Mouse (Mus musculus) midbrain, embryonic 16.5 days (tissue): ENCODE results near the gene Lhpp. TPM values are rescaled to one million over a fixed set of nuclear protein-coding genes. Genes with fewer than 3 reads are reported as not detected.

Experiments
- ATAC-seq: fragments of 200-750 bp; cut with Nextera tagmentation; 2 replicates; pipeline ENCODE4 v1.8.0; 2017; ENCODE audit warnings: moderate TSS enrichment
- H3K27ac ChIP-seq: fragments of 300-500 bp; sonication (generic); 2 replicates; pipeline ENCODE4 v1.5.1; 2014; ENCODE audit warnings: mild to moderate bottlenecking, low read length, mixed read lengths
- H3K27me3 ChIP-seq: fragments of 300-500 bp; sonication (generic); 2 replicates; pipeline ENCODE4 v1.6.1; 2014; ENCODE audit warnings: low read depth, low read length, mixed read lengths; ENCODE audit not compliant: control insufficient read depth, insufficient read depth
- H3K36me3 ChIP-seq: fragments of 300-500 bp; sonication (generic); 2 replicates; pipeline ENCODE4 v1.6.1; 2014; ENCODE audit warnings: mild to moderate bottlenecking, low read length, moderate library complexity, mixed read lengths; ENCODE audit not compliant: control insufficient read depth, insufficient read depth
- H3K4me1 ChIP-seq: fragments of 300-500 bp; sonication (generic); 2 replicates; pipeline ENCODE4 v1.6.1; 2014; ENCODE audit warnings: mild to moderate bottlenecking, low read length, mixed read lengths; ENCODE audit not compliant: control insufficient read depth, insufficient read depth
- H3K4me2 ChIP-seq: fragments of 300-500 bp; sonication (generic); 2 replicates; pipeline ENCODE4 v1.6.1; 2014; ENCODE audit warnings: mild to moderate bottlenecking, low read length, mixed read lengths
- H3K4me3 ChIP-seq: fragments of 300-500 bp; sonication (generic); 2 replicates; pipeline ENCODE4 v1.5.1; 2014; ENCODE audit warnings: low read depth, mild to moderate bottlenecking, low read length, moderate library complexity, mixed read lengths
- H3K9ac ChIP-seq: fragments of 300-500 bp; sonication (generic); 2 replicates; pipeline ENCODE4 v1.6.1; 2014; ENCODE audit warnings: low read depth, low read length, mixed read lengths
- H3K9me3 ChIP-seq: fragments of 300-500 bp; sonication (generic); replicated peaks from 2 replicates; pipeline ENCODE4 v1.6.1; 2014; ENCODE audit warnings: mild to moderate bottlenecking, low read length, mixed read lengths; ENCODE audit not compliant: control insufficient read depth, poor library complexity, severe bottlenecking
- WGBS: fragments of 180-500 bp; shearing (Covaris S2); extraction: QIAGEN DNeasy Blood & Tissue Kit; methylation state at CpG from one replicate; pipeline ENCODE4 v1.1.7; 2014; 5-methylcytosine and 5-hydroxymethylcytosine counted together
- polyA plus RNA-seq: library from polyadenylated mRNA; unstranded; fragments of >200 nt; fragmentation: Nextera tagmentation; extraction: Ambion mirVana; gene quantifications from 2 replicates; pipeline ENCODE4 v1.2.1, GENCODE M21; 2015

Lhpp gene
- polyA plus RNA-seq, 1 experiment from 2014 or later: 51.3 TPM

DNA sequence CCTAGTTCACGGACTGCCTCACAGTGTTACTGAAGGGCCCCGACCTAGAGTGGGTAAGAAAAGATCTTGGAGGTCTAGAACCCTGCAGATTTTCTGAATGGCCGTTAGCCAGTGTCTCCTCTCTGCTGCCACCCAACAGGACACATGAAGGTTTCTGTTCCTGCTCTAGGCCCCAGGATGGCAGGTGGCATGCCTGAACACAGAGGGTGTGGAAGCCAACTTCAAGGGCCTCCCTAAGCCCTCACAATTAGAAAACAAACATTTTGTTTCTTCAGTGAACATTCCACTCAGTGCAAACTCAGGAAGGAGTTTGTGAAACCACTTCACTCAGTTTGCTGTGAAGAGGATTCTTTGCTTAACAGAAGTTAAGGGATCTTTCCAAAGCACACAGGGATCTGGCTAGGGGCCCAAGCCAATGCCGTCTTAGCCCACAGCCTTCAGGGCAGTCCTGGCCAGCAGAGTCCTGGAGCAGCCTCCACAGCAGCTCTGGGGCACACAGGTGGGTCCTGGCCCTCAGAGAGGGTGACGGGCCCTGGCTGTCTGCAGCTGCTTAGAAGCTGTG, 114.1 kb downstream of the Lhpp start:
- H3K27ac ChIP-seq: no peak overlapping the region
- no peaks in the 10 kb centered on the region; the same call in 1 of the 2 replicates for H3K4me1 ChIP-seq
- H3K4me2 ChIP-seq: no peak overlapping the region
- 88% methylated on average over 5 of the region's 5 CpGs for WGBS
- H3K9me3 ChIP-seq: no peaks in the 10 kb centered on the region
- no peak overlapping the region for H3K4me3 ChIP-seq
- ATAC-seq: no peak
- H3K27me3 ChIP-seq: no peaks in the 10 kb centered on the region
- H3K36me3 ChIP-seq: no peaks in the 10 kb centered on the region
- H3K9ac ChIP-seq: no peak overlapping the region

DNA sequence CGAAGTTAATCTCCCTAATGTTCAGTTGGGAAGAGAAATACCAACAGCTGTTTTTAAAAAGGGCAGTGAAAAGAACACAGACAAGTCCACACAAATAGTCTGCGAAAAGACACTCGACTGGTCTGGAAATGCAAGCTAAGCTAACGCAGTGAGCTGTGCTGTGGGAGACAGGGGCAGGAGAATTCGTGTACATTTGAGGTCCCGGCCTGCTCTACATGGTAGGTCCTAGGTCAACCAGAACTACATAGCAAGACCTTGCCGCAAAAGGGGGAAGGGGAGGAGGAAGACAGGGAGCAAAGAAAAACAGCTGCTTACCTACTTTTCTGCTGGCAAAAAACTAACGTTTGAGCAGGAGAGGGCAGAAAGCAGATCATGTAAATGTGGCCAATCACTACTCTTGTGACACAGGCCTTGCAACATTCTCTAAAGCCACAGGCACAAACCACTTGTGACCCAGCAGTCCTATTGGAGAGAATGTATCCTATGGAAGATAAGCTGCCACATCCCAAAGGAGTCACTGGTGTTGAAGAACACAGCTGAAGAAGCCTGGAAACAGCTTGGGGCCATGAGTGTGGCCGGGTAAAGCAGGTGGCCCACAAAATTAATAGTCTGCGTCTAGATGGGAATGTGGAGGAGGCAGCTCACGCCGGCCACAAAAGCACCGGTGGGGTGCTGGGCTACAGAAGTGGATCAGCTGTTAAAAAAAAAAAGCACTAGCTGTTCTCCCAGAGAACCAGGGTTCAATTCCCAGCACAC, 115.8 kb downstream of the Lhpp start:
- Histone ChIP-seq H3K9ac (no peak overlapping the region), H3K4me1 (peaks cover 2% of the 10 kb centered on the region; the same call in 1 of the 2 replicates), H3K4me3 (no peak overlapping the region), H3K27me3 (no peaks in the 10 kb centered on the region), H3K9me3 (no peaks in the 10 kb centered on the region), H3K27ac (no peak overlapping the region), H3K36me3 (no peaks in the 10 kb centered on the region), H3K4me2 (no peak overlapping the region)
- no peak for ATAC-seq
- WGBS: 66% methylated on average over 13 of the region's 13 CpGs

DNA sequence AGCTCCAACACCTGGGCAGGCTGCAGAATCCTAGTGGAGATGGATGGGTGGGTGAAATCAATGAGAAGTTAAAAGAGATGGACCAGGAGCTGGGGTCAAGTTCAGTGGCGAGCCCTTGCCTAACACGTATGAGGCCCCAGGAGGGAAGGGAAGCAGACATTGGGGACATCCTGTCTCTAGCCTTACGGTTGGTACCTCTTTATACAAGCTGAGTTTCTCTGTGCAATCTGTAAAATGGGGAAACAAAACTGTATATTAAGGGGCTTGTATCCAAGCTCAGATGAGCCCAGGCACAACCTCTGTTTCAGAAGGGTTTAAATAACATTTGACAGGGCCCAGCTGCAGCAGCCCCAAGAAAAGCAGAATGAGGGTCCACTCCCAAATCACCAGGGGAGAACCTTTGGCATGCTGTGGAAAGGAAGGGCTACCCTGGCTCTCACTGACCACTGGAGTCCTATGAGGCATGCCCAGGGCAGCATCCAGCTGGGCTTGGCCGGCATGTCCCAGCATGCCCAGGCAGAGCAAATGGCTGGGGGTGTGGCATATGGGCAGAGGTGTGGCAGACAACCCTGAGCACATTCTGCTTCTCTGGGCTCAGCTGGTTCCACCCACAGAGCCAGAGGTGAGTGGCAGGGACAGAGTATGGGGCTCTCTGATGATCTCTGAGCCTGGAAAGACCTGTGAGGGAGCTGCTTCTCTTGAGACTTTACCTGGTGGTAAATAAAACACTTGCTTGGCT, 118.8 kb downstream of the Lhpp start:
- Histone ChIP-seq H3K9ac (no peak overlapping the region), H3K27me3 (no peaks in the 10 kb centered on the region), H3K4me2 (no peak overlapping the region), H3K36me3 (no peaks in the 10 kb centered on the region), H3K4me3 (no peak overlapping the region), H3K4me1 (peaks cover 27% of the 10 kb centered on the region), H3K9me3 (no peaks in the 10 kb centered on the region), H3K27ac (no peak overlapping the region)
- no peak for ATAC-seq
- 87% methylated on average over 4 of the region's 4 CpGs for WGBS

DNA sequence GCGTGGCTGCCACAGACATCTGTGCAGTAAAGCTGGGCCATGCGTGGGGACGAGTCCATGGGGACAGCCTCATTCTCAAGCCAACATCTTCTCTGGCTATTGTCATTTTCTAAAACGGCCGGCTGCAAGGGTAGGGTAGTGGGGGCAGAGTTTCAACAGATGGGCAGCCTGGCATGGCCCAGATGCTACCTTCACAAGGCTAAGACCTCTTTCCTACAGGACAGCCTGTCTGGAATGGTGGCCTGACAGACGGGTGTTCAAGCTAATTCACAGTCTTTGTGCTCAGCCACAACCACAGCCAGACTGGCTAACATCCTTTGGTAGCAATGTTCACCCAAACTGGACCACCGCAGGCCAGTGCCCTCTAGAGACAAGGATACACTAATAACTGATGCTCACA, 120.1 kb downstream of the Lhpp start:
- no peak overlapping the region for H3K4me2 ChIP-seq

GRCm38 (mm10) chr7:132731558-132731957, 121.1 kb downstream of the Lhpp start:
- WGBS: 27% methylated on average over 6 of the region's 6 CpGs
- Histone ChIP-seq H3K9ac (no peak overlapping the region), H3K36me3 (no peaks in the 10 kb centered on the region), H3K27ac (peak overlapping the region; percentile 61), H3K4me3 (no peak overlapping the region), H3K27me3 (no peaks in the 10 kb centered on the region), H3K4me1 (peaks cover 31% of the 10 kb centered on the region), H3K4me2 (no peak overlapping the region), H3K9me3 (no peaks in the 10 kb centered on the region)
- ATAC-seq: peak; percentile 40; the same call in 1 of the 2 replicates

More for the DNA sequence above, 120.1 kb downstream of the Lhpp start:
- no peak for ATAC-seq
- Histone ChIP-seq H3K27me3 (no peaks in the 10 kb centered on the region), H3K27ac (peak overlapping the region; percentile 61), H3K9me3 (no peaks in the 10 kb centered on the region), H3K36me3 (no peaks in the 10 kb centered on the region), H3K9ac (no peak overlapping the region), H3K4me3 (no peak overlapping the region), H3K4me1 (peaks cover 28% of the 10 kb centered on the region)
- WGBS: 58% methylated on average over 7 of the region's 7 CpGs

DNA sequence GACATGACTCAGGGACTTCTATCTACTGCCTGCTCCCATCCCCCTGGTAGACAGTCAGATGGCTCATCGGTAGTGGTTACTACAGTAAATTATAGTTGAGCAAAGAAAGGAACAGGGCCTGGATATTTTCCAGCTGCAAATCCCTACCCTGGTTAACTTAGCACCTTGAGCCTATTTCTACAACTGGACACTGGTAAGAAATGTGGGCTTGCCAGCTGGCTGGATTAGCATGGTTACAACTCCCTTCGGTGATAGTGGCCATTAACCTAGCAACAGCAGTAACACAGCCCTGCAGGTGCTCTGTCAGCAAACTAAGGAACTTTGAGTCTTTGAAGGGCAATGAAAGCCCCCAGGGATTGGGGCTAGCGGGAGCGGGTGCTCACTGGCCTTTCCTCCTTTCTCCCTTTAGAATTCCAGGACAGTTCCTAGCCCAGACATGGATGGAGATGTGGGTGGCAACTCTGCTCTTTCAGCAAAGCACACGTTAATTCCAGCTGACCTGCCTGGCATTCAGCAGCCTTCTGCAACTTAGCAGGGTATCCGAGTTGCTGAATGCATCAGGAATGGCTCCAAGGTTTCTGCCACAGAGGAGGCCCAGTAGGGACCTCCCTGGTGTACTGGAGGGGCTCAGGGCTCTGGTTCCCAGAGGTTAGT, 121.8 kb downstream of the Lhpp start:
- Histone ChIP-seq H3K9ac (no peak overlapping the region), H3K27me3 (no peaks in the 10 kb centered on the region), H3K4me3 (no peak overlapping the region), H3K36me3 (no peaks in the 10 kb centered on the region), H3K4me2 (no peak overlapping the region), H3K4me1 (peaks cover 31% of the 10 kb centered on the region), H3K9me3 (no peaks in the 10 kb centered on the region), H3K27ac (peak overlapping the region; percentile 61)
- ATAC-seq: no peak
- 40% methylated on average over 6 of the region's 6 CpGs for WGBS

DNA sequence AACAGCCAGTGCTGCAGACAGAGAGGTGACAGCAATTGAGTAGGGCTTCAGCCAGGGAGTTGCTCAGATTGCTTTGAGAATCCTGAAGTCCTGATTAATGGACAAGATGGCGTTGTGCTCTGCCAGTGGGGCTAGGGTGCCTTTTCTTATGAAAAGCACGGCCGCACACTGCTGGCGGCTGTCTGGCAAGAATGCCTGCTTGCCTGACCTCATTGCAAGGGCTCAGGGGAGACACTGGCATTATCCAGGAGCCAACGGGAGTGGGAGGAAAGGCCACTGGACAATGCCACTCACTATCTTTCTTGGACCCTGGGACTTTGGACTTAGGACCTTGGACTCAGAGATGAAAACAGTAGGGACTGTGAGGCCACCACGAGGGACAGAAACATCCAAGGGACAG, 123.1 kb downstream of the Lhpp start:
- peaks cover 31% of the 10 kb centered on the region for H3K4me1 ChIP-seq

DNA sequence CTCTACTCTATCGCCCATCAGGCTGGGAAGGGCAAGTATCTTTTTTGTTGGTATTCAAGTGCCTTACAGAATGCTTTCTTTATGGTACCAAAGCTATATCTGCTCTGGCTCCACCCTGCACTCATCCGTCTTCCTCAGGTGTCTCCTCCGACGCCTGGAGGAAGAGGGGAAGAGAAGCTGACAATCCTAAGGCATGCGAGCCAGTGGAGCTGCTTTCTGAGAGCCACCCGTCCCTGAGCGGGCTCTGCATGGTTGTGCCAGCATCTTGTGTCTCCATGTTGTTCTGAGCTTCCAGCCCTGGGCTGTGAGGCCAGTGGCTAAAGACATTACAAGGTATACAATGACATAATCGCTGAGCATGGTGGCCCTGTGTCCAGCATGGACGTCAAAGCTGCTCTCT, 123.8 kb downstream of the Lhpp start:
- Histone ChIP-seq H3K9ac (no peak overlapping the region), H3K27me3 (no peaks in the 10 kb centered on the region), H3K36me3 (no peaks in the 10 kb centered on the region), H3K4me2 (no peak overlapping the region), H3K9me3 (no peaks in the 10 kb centered on the region), H3K27ac (peak overlapping the region; percentile 46; the same call in 1 of the 2 replicates), H3K4me1 (peaks cover 31% of the 10 kb centered on the region), H3K4me3 (no peak overlapping the region)
- ATAC-seq: no peak
- 79% methylated on average over 9 of the region's 9 CpGs for WGBS

More for the DNA sequence above, 123.1 kb downstream of the Lhpp start:
- ATAC-seq: no peak
- Histone ChIP-seq H3K27me3 (no peaks in the 10 kb centered on the region), H3K4me2 (no peak overlapping the region), H3K27ac (peak overlapping the region; percentile 46; the same call in 1 of the 2 replicates), H3K4me3 (no peak overlapping the region), H3K9me3 (no peaks in the 10 kb centered on the region), H3K9ac (0 out of 2 replicates have a peak overlapping the region, but pooled peaks have one; percentile 16), H3K36me3 (no peaks in the 10 kb centered on the region)
- WGBS: 34% methylated on average over 6 of the region's 6 CpGs
